Mouse (Mus musculus) right cerebral cortex, adult 18-20 months (tissue): ENCODE measurements around the gene Scpep1.
"Not testable (repeated sequence)": the region's sequence is repeated elsewhere in the genome, so short reads cannot be mapped to it uniquely, and the experiment has no call there.

Experiments
- DNase-seq: peaks from one replicate; pipeline ENCODE4 v3.0.0; 2022; ENCODE audit warnings: mixed read lengths

Scpep1 gene

DNA sequence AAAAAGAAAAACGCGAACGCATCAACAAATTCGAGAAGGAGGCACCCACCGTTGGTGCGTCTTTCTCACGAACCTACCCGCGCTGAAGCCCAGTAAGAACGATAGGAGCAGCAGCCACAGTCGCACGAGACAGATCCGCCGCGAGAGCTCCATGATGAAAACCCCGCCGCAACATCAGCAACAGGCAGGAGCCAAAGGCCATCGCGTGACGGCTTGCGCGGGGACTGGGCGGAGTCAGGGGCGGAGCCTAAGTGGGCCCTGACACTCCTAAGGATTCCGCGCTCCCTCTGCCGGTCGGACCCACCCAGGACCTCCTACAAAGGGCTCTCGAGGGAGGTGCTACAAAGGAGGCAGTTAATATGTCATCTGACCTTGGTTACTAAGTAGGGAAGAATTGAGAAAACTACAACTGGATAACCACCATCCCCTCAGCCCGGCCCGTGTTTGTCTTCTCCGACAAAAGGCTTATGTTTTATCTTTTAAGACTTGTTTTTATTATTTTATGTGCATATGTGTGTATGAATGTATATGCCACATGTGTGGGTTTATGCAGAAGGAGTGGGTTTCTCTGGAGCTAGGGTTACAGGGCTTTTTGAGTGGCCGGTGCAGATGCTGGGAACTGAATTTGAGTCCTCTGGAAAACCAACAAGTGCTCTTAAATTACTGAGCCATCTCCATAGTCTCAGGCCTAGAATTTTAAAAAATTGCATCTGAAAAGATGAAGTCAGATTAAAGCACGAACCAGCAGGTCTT is at the start of gene Scpep1:
TSS of gene Scpep1 (minus strand) at position 249 of the 753 bp plus-strand sequence.
- DNase-seq, result peak; percentile 96

DNA sequence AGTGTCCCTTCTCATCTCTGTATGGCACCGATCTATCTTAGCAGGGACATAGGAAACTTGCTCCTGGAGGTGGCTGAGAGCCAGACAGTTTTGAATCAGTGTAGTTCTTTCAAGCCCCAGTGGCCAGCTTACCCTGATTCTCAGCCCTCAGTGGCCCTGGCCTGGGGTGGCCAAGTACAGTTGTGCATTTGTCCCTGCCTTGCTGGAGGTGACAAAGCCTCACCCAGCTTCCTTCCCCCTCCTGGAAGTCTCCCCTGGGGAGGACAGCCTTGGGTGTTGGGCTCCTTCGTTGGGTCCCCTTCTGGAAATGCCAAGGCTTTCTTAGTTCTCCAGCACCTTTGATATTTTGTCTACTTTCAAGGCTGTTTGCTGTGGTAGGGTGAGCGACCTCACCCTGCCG is 48.5 kb upstream of the Scpep1 start:
- DNase-seq, result no peak

DNA sequence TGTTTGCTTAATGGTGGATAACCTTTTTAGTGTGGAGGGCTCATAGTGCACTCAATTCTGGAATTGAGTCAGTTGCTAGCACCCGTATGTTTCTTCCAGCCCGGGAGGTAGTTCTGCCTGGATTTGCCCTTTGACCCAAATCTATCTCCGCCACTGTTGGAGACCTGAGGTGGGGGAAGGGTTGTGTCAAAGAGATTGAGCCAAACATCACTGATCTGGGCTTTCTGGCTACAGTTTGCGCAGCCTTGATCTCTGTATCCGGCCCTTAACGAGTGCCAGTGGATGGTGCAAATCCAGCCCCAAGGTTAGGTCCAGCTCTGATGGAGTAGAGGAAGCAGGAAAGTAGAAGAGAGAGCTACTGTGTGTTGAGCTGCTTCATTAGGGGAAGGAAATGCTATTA is 47.8 kb upstream of the Scpep1 start:
- DNase-seq, result no peak

DNA sequence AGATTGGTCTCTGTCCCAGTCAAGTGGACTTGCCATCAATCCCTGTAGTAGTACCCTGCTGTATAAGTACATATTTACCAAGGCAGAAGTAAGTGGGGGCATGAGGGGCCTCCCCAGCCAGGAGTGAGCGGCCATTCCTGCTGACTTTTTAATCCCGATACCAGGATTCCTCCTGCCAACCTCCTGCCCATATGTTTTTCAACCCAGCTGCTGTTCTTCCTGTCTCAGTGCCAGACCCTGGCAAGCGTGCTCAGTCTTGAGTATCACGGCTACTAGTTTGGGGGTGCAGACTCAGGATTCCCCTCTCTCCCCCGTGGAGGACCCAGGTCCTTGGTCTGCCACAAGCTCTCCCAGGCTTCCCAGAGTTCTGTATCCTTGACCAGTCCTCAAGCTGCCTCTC is 47.4 kb upstream of the Scpep1 start:
- DNase-seq, result no peak

DNA sequence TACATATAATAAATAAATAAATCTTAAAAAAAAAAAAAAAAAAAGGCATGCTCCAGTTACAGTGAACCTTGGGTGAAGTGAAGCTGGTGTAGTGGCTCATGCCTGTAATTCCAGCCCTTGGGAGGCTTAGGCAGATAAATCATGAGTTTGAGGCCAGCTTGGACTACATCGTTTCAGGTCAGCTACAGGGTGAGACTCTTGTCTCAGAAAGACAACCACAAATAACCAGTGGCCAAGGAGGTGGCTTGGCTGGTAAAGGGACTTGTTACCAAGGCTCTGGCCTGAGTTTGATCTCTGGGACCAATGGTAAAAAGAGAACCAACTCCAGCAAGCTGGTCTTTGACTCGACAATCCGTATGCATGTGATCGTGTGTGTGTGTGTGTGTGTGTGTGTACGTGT is 46.8 kb upstream of the Scpep1 start:
- DNase-seq, result no peak

DNA sequence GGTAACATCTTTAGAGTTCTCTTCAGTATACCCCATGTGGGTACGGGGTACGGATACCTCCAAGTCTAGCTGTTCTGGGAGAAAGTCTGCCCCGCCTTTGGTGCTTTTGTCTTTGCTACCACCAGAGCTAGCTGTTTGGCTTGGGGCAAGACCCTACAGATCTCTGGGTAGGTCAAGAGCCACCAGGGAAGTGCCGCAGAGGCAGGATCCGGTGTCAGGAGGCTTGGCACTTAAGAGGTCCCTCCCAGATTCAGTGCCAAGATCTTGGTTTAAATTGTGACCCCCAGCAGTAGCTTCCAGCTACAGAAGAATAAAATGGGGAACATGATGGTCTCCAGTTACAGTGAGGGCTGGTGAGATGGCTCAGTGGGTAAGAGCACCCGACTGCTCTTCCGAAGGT is 46.3 kb upstream of the Scpep1 start:
- DNase-seq, result no peak

DNA sequence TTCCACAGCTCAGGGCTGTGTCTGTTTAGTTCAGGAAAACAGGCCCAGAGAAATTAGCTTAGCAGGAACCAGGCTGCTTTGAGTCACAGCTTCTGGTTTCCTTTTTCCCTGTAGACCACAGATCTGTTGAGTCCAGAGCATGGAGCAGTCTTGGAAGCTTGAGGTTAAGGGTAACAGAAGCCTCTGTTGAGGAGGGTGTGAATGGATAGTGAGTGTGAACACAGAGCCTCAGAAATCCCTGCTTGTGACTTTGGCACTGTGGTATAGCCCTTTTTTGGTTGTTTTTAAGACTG is 45.2 kb upstream of the Scpep1 start:
- DNase-seq, result no peak

DNA sequence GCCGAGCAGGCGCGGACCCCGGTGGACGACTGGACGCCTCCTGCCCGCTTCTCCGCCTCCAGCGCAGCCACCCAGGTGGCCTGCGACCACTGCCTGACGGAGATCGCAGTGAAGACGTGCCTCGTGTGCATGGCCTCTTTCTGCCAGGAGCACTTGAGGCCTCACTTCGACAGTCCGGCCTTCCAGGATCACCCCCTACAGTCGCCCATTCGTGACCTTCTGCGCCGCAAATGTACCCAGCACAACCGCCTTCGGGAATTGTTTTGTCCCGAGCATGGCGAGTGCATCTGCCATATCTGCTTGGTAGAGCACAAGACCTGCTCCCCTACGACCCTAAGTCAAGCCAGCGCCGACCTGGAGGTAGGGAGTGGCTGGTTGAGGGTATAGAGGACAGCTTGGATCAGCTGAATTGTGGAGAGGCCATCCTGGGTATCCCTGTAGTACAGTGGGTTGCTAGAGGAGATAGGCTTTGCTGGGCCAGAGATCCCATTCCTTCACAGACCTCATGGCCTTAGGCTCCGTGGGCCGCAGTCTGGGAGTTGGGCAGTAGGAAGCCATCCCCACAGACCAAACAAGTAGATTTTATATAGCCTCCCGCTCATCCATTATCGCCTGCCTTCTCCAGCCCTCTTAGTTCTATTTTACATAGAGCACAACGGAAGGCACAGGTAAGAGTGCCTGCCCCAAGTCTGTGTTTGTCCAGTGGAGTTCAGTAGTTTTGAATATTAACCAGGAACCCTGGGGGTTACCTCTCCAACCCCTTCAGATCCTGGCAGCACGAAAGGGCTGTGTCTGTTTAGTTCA is 44.7 kb upstream of the Scpep1 start:
- DNase-seq, result no peak

DNA sequence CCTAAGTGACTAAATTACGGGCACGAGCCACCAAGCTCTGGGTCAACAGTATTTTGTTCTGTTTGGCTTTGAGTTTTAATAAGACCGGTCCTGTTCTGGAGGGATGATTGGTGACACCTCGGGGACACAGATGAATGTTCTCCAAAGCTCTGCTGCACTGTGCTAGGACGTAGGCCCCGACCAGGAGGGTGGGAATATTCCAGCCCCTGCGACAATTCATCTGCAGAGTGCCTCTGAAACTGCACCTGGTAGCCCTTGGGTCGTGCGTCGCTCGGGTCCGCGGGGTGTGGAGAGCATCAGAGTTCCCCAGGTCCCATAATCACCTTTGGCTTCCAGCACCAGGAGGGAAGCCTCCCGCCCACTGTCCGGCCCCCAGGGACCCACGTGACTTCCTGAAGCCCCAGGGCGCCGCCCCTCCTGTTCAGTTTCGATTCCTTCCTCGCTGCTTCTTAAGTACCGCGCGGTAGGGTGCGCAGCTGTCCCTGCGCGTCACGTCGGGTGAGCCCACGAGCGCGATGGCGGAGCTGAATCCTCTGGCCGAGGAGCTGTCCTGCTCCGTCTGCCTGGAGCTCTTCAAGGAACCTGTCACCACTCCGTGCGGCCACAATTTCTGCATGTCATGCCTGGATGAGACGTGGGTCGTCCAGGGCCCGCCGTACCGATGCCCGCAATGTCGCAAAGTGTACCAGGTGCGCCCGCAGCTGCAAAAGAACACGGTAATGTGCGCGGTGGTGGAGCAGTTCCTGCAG is 43.9 kb upstream of the Scpep1 start, which contains the start of gene Trim25:
TSS of gene Trim25 (plus strand) at position 403 of the 749 bp plus-strand sequence.
- DNase-seq, result peak; percentile 60

DNA sequence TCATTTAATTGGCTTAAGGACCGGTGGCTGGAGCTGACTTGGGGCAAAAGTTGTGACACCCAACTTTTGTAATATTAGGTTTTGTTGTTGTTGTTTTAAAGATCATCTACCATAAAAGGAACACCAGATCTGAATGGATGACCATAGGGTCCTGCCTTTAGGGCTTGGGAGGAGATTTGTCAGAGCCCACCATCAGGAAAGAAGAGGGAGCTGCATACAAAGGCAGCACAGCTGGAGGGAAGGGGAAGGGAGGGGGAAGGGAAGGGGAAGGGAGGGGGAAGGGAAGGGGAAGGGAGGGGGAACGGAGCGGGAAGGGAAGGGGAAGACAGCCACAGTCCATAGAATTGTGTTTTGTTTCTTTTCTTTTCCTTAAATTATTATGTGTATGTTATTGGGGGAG is 43.1 kb upstream of the Scpep1 start:
- DNase-seq, result no peak

DNA sequence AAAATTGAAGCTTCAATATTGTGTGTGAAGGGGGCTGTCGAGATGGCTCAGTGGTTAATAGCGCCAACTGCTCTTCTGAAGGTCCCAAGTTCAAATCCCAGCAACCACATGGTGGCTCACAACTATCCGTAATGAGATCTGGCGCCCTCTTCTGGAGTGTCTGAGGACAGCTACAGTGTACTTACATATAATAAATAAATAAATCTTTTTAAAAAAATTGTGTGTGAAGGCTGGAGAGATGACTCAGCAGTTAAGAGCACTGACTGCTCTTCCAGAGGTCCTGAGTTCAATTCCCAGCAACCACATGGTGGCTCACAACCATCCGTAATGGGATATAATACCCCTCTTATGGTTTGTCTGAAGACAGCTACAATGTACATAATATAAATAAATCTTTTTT is 42.1 kb upstream of the Scpep1 start:
- DNase-seq, result not testable (repeated sequence)

DNA sequence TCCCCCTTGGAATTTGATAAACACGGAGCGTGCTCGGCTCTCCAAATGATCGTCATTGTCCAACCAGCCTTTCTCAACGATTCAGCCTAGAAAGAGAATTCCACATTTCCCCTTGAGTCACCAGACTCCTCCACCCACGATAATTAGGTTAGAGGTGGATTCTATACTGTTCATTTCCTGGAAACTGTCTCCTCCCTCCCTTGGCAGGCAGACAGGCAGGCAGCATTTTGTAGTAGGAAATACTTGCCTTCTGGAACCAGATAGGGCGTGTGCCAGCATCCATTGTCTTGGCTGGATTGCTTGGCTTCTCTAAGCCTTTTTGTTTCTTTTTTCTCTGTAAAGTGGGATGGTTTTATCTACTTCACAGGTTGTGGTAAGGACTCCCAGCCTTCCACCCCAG is 41.2 kb upstream of the Scpep1 start:
- DNase-seq, result no peak

DNA sequence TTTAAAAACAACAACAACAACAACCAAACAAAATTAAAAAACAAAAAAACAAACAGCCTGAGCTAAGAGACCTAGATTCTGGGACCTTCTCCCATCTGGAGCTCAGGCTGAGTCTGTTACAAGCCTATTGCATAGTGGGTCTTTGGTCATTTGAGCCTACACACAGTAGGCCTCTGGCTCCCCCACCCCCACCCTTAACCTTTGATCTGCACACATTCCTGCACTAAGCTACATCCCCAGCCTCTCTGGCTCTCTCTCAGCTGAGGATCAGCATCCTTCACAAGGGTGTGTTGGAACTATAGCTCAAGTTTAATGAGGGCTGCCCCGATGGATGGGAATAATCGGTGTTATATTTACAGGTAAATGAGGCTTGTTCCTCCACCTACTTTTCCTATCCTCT is 40.4 kb upstream of the Scpep1 start:
- DNase-seq, result no peak

DNA sequence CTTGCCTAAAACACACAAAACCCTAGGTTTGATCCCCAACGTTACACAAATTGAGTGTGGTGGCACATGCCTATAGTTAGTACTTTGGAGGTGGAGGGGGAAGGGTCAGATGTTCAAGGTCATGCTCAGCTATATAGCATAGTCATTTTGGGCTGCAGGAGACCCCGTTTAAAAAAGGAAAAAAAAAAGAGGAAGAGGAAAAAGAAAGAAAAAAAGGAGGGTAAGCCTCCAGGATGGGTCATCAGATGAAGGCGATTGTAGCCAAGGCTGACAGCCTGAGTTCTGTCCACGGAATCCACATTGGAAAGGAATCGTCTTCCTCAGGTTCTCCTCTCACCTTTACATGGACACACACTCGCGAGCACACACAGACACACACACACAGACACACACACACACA is 39.2 kb upstream of the Scpep1 start:
- no peak for DNase-seq

DNA sequence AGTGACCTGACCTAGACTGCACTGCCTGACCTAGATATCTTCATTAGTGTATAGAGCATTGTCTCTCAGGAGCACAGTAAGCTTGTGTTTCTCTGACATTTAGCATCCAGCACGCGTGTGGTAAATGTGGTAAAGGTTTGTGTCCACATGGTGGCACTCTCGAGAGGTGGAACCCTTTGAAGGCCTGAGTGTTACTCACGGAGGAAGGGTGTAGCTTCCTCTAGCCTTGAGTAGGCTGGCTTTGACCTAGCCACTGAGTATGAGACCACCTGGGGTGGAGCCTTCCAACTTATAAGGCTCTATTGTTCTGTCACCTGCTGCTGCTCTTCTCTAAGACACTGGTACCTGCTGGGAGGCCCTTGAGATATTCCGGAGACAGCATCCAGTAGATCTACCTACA is 38.4 kb upstream of the Scpep1 start:
- DNase-seq, result peak; percentile 38

DNA sequence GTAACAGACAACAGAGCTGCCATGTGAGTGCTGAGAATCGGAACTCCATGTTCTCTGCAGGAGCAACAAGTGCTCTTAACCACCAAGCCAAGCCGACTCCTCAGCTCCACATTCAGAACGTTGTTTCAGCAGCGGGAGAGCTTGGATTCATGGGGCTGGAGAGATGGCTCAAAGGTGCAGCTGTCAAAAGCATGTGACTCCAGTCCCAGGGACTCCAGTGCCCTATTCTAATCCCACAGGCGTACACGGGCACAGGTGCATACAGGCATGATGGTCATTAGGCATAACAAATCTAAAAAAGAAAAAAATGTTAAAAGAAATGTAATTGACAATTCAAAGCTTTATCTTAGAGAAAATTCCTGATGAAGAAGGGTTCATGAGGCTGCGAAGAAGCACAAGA is 37.9 kb upstream of the Scpep1 start:
- DNase-seq, result no peak

DNA sequence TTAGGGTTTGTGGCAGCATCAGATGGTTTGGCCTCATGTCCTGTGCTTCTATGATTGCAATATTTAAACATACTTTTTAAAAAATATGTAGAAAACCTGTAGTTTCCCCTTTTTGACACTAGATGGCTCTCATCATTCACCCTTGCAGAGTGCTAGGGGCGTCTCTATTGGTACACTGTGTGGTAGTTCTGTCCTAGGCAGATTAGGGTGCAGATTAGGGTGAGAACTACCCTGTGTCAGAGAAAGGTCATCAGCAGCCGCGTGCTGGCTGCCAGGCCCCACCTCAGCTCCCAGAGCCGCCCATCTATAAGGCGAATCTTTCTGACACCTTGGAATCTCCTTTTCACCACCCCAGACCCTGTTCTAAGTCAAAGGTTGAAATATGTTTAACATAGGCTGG is 34.3 kb upstream of the Scpep1 start:
- no peak for DNase-seq

DNA sequence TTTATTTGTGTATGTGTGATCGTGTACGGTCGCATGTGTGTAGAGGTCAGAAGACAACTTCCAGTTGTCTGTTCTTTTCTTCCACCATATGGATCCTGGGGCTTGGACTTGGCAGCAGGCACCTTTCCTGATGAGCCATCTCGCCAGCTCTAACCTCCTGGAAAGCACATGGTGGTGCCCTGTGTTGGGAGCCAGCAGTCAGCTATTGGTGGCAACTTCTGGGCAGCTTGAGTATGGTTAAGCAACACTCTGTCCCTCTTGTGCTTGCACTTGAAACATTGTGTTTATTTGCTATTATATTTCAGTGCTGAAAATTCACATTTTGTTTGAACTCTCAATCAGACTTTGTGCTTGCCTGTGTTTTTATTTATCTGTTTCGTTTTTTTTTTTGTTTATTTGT is 33.7 kb upstream of the Scpep1 start:
- no peak for DNase-seq

DNA sequence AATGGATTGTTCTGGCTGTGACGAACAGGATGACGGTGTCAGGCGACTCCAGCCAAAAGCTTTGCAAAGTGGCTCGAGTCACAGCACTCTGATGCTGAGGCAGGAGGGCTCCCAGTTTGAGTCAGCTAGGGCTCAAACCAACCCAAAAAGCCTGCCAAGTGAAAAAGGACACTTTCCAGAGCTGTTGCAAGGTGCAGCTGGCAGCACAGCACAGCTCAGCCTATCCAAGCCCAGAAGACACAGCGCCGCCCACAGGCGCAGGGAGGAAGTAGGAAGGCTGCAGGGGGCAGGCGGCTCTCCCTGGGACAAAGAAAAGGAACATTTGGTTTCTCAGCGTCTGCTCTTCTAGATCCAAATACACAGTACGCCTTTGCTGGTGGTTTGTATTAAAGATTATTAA is 31.4 kb upstream of the Scpep1 start:
- DNase-seq, result no peak

DNA sequence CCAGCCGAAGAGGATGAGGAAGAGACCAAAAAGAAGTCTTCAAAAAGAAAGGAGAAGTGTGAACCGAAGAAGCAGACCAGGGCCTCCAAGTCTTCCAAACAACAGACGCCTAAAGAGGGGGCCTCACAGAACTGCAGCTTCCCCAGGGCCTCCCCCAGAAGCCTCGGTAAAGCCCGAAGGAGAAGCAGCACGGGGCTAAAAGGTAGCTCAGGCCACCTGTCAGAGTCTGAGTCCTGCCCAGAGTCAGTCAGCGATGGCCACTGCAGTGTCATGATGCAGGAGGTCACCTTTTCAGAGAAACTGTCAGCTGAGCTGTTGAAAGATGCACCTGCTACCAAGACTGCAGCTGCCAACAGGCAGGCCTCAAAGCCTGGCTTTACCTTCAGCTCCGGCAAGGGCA is 26.1 kb upstream of the Scpep1 start:
- no peak for DNase-seq

DNA sequence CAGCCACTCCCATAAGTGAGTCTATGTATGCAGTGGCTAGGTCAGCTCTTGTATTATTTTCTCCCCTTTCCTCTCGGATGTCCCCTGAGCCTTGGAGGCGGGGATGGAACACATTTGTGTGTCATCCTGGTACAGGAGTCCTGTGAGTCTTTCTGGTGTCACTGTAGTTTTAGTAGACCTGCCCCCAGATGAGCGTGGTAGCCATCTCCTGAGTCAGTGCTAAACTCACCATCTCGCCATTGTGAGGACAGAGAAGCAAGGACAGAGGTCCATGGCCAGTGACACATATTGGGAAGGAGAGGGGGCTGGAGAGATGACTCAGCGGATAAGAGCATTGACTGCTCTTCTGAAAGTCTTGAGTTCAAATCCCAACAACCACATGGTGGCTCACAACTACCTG is 21.9 kb upstream of the Scpep1 start:
- DNase-seq, result no peak

DNA sequence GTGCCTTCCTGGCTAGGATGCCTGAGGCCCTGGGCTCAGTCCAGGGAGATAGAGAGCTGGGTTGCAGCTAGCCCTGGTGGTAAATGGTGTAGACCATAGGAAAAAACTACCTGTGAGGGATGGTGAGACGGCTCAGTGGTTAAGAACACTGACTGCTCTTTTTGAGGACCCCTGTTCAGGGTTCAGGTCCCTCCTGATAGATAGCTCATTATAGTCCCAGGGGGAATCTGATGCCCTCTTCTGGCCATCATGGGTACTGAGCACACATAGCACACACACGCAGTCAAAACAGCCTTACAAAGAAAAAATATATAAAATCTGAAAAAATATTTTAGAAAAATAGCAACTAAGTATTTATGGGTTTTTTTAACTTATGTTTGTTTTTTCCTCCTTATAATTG is 21.1 kb upstream of the Scpep1 start:
- no peak for DNase-seq

DNA sequence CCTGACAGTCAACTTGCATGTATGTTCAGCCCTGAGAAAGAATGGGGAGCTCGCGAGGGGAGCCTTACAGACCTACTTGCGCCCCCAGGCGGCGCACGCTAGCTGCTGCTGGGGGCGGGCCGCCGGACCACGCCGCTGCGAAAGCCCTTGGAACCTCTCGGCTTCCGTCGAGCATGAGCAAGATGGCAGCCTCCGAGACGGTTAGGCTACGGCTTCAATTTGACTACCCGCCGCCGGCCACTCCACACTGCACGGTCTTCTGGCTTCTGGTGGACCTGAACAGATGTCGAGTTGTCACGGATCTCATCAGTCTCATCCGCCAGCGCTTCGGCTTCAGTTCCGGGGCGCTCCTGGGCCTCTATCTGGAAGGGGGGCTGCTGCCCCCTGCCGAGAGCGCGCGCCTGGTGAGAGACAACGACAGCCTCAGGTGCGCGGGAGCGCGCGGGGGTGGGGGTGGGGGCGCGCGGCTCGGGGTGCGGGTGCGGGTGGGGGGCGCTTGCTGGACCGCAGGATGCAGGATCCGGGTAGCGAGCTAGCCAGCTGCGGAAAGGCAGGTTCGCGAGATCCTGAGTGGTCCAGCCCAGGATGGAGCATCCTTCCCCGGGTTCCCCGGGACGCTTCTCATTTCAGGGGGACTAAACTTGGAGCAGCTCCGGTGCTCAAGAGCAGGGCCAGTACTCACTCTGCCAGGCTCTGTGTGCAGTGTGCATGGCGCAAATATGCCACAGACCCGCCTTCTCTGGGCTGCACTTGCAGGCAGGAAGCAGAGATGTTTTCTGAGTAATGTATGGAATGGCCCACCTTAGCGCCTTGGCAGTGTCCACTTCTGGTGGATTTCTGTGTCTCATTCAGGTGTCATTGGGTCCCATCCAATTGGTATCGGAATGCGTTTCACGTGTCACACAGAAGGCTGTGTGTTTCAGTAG is 18.8 kb upstream of the Scpep1 start:
- DNase-seq, result peak; percentile 95
